Mouse (Mus musculus): Measurements from ENCODE around the gene Pgm1. TPM values are rescaled to one million over a fixed set of nuclear protein-coding genes. Genes with fewer than 3 reads are reported as not detected.

Gene Pgm1
- polyA plus RNA-seq, 1 experiment from 2014 or later, result 44.9 TPM

- H3K27me3 ChIP-seq, result no peaks in the 10 kb centered on the region
- H3K36me3 ChIP-seq, result no peaks in the 10 kb centered on the region
- H3K9me3 ChIP-seq, result no peaks in the 10 kb centered on the region
- no peak for ATAC-seq (ENCODE audit: insufficient number of reproducible peaks, insufficient read depth, low FRiP score, low TSS enrichment, low read depth)
- H3K4me2 ChIP-seq, result no peak overlapping the region
- no peak overlapping the region for H3K9ac ChIP-seq (replicated peaks)
- no peak overlapping the region for H3K27ac ChIP-seq
- 83% methylated on average over 7 of the region's 7 CpGs for WGBS
- no peak overlapping the region for H3K4me3 ChIP-seq (replicated peaks)
- 0 out of 2 replicates have a peak, but pooled peaks cover 6% of the 10 kb centered on the region for H3K4me1 ChIP-seq (replicated peaks)
Observed at GRCm38 (mm10) chr4:99958084-99958815, 29.0 kb downstream of the Pgm1 start.

- Histone ChIP-seq H3K27ac (no peak overlapping the region), H3K36me3 (peaks cover 8% of the 10 kb centered on the region; the same call in 1 of the 2 replicates), H3K27me3 (no peaks in the 10 kb centered on the region), H3K9ac (replicated peaks) (no peak overlapping the region), H3K4me3 (replicated peaks) (no peak overlapping the region), H3K4me1 (replicated peaks) (0 out of 2 replicates have a peak, but pooled peaks cover 6% of the 10 kb centered on the region), H3K4me2 (no peak overlapping the region), H3K9me3 (no peaks in the 10 kb centered on the region)
- 70% methylated on average over 3 of the region's 3 CpGs for WGBS
- ATAC-seq (ENCODE audit: insufficient number of reproducible peaks, insufficient read depth, low FRiP score, low TSS enrichment, low read depth), result no peak
Observed at GRCm38 (mm10) chr4:99959308-99959707, 30.1 kb downstream of the Pgm1 start.

- no peak overlapping the region for H3K9ac ChIP-seq (replicated peaks)
- H3K9me3 ChIP-seq, result no peaks in the 10 kb centered on the region
- WGBS, result 32% methylated on average over 6 of the region's 6 CpGs
- 0 out of 2 replicates have a peak, but pooled peaks have one; percentile 59 for ATAC-seq (ENCODE audit: insufficient number of reproducible peaks, insufficient read depth, low FRiP score, low TSS enrichment, low read depth)
- no peaks in the 10 kb centered on the region for H3K27me3 ChIP-seq
- H3K4me2 ChIP-seq, result peak overlapping the region; percentile 19; the same call in 1 of the 2 replicates
- H3K36me3 ChIP-seq, result peaks cover 18% of the 10 kb centered on the region; the same call in 1 of the 2 replicates
- H3K4me1 ChIP-seq (replicated peaks), result peaks cover 32% of the 10 kb centered on the region
- no peak overlapping the region for H3K27ac ChIP-seq
- H3K4me3 ChIP-seq (replicated peaks), result no peak overlapping the region
Observed at GRCm38 (mm10) chr4:99966555-99966954, 37.3 kb downstream of the Pgm1 start.

GRCm38 (mm10) chr4:99969328-99969727 is 40.1 kb downstream of the Pgm1 start:
- ATAC-seq (ENCODE audit: insufficient number of reproducible peaks, insufficient read depth, low FRiP score, low TSS enrichment, low read depth), result no peak
- WGBS, result 22% methylated on average over 5 of the region's 5 CpGs

GRCm38 (mm10) chr4:99970097-99970496 is 40.9 kb downstream of the Pgm1 start:
- Histone ChIP-seq H3K36me3 (peaks cover 6% of the 10 kb centered on the region; the same call in 1 of the 2 replicates), H3K9ac (replicated peaks) (no peak overlapping the region), H3K27me3 (no peaks in the 10 kb centered on the region), H3K4me1 (replicated peaks) (peaks cover 32% of the 10 kb centered on the region), H3K4me3 (replicated peaks) (no peak overlapping the region), H3K4me2 (no peak overlapping the region), H3K27ac (no peak overlapping the region), H3K9me3 (no peaks in the 10 kb centered on the region)
- WGBS, result 65% methylated on average over 4 of the region's 4 CpGs
- no peak for ATAC-seq (ENCODE audit: insufficient number of reproducible peaks, insufficient read depth, low FRiP score, low TSS enrichment, low read depth)

More at GRCm38 (mm10) chr4:99969328-99969727, 40.1 kb downstream of the Pgm1 start:
- no peak overlapping the region for H3K4me2 ChIP-seq
- H3K27me3 ChIP-seq, result no peaks in the 10 kb centered on the region
- no peak overlapping the region for H3K27ac ChIP-seq
- H3K4me1 ChIP-seq (replicated peaks), result peaks cover 32% of the 10 kb centered on the region
- H3K36me3 ChIP-seq, result peaks cover 10% of the 10 kb centered on the region; the same call in 1 of the 2 replicates
- H3K9ac ChIP-seq (replicated peaks), result no peak overlapping the region
- H3K9me3 ChIP-seq, result no peaks in the 10 kb centered on the region
- no peak overlapping the region for H3K4me3 ChIP-seq (replicated peaks)

- no peaks in the 10 kb centered on the region for H3K9me3 ChIP-seq
- WGBS, result 85% methylated on average over 6 of the region's 6 CpGs
- no peaks in the 10 kb centered on the region for H3K36me3 ChIP-seq
- H3K9ac ChIP-seq (replicated peaks), result no peak overlapping the region
- H3K4me2 ChIP-seq, result no peak overlapping the region
- H3K27ac ChIP-seq, result no peak overlapping the region
- peaks cover 18% of the 10 kb centered on the region for H3K4me1 ChIP-seq (replicated peaks)
- H3K27me3 ChIP-seq, result no peaks in the 10 kb centered on the region
- no peak for ATAC-seq (ENCODE audit: insufficient number of reproducible peaks, insufficient read depth, low FRiP score, low TSS enrichment, low read depth)
- no peak overlapping the region for H3K4me3 ChIP-seq (replicated peaks)
Observed at GRCm38 (mm10) chr4:99972886-99973285, 43.7 kb downstream of the Pgm1 start.

DNA sequence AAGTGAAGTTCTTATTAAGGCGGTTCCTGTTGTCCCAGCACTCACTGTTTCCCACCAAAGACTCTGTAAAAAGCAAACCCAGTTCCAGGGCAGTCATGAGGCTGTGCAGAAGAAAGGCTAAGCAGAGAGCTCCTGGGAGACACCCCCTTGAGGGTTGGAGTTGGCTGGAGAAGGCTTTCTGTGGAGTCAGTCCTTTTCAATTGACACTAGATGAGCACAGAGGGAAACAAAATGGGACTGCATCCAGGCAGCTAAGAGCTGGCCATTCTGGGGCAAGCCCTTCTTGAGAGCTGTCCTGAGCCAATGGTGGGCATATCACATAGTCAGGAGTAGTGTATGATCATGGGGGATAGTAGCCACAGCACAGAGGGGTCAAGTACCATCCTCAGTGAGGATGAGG is 44.7 kb downstream of the Pgm1 start:
- Histone ChIP-seq H3K9ac (replicated peaks) (no peak overlapping the region), H3K9me3 (no peaks in the 10 kb centered on the region), H3K4me1 (replicated peaks) (peaks cover 13% of the 10 kb centered on the region), H3K4me2 (no peak overlapping the region), H3K36me3 (no peaks in the 10 kb centered on the region), H3K27me3 (no peaks in the 10 kb centered on the region), H3K27ac (no peak overlapping the region), H3K4me3 (replicated peaks) (no peak overlapping the region)
- WGBS, result 92% methylated on average over 1 of the region's 1 CpGs
- no peak for ATAC-seq (ENCODE audit: insufficient number of reproducible peaks, insufficient read depth, low FRiP score, low TSS enrichment, low read depth)

- no peak for ATAC-seq (ENCODE audit: insufficient number of reproducible peaks, insufficient read depth, low FRiP score, low TSS enrichment, low read depth)
- H3K27ac ChIP-seq, result no peak overlapping the region
- H3K9me3 ChIP-seq, result no peaks in the 10 kb centered on the region
- no peak overlapping the region for H3K4me2 ChIP-seq
- H3K4me3 ChIP-seq (replicated peaks), result no peak overlapping the region
- no peaks in the 10 kb centered on the region for H3K27me3 ChIP-seq
- no peak overlapping the region for H3K9ac ChIP-seq (replicated peaks)
- peaks cover 8% of the 10 kb centered on the region for H3K4me1 ChIP-seq (replicated peaks)
- no peaks in the 10 kb centered on the region for H3K36me3 ChIP-seq
- WGBS, result 74% methylated on average over 5 of the region's 5 CpGs
Observed at GRCm38 (mm10) chr4:99974375-99974774, 45.2 kb downstream of the Pgm1 start.

GRCm38 (mm10) chr4:99979326-99979725 is 50.1 kb downstream of the Pgm1 start:
- Histone ChIP-seq H3K36me3 (0 out of 2 replicates have a peak, but pooled peaks cover 5% of the 10 kb centered on the region), H3K9me3 (no peaks in the 10 kb centered on the region), H3K27me3 (no peaks in the 10 kb centered on the region), H3K4me1 (replicated peaks) (no peaks in the 10 kb centered on the region), H3K9ac (replicated peaks) (no peak overlapping the region), H3K4me2 (no peak overlapping the region), H3K27ac (no peak overlapping the region), H3K4me3 (replicated peaks) (no peak overlapping the region)
- ATAC-seq (ENCODE audit: insufficient number of reproducible peaks, insufficient read depth, low FRiP score, low TSS enrichment, low read depth), result no peak
- 92% methylated on average over 5 of the region's 5 CpGs for whole genome bisulfite sequencing

DNA sequence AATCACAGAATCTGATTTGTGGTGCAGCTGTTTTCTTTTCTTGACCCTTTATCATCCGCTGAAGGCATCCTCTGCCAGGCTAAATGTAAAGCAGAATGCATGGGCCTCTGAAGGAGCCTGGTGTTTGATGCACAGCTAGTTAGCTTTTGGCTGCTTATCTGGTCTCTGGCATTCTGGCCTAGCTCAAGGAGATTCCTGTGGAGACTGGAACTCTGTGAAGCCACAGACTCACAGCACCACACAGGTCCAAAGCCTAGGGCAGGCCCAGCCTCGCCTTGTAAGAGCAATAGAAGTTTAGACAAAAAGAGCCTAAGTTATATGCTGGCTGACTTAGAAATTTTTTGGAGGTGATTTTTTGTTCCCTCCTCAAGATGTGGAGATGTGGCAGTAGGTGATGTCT is 52.0 kb downstream of the Pgm1 start:
- Histone ChIP-seq H3K4me3 (replicated peaks) (no peak overlapping the region), H3K27ac (no peak overlapping the region), H3K4me1 (replicated peaks) (no peaks in the 10 kb centered on the region), H3K4me2 (no peak overlapping the region), H3K36me3 (0 out of 2 replicates have a peak, but pooled peaks cover 5% of the 10 kb centered on the region), H3K27me3 (no peaks in the 10 kb centered on the region), H3K9me3 (no peaks in the 10 kb centered on the region), H3K9ac (replicated peaks) (no peak overlapping the region)
- no peak for ATAC-seq (ENCODE audit: insufficient number of reproducible peaks, insufficient read depth, low FRiP score, low TSS enrichment, low read depth)
- WGBS, result 89% methylated on average over 2 of the region's 2 CpGs

- H3K4me2 ChIP-seq, result no peak overlapping the region
- no peaks in the 10 kb centered on the region for H3K9me3 ChIP-seq
- H3K4me1 ChIP-seq (replicated peaks), result no peaks in the 10 kb centered on the region
- peaks cover 8% of the 10 kb centered on the region; the same call in 1 of the 2 replicates for H3K36me3 ChIP-seq
- no peak for ATAC-seq (ENCODE audit: insufficient number of reproducible peaks, insufficient read depth, low FRiP score, low TSS enrichment, low read depth)
- 60% methylated on average over 13 of the region's 13 CpGs for WGBS
- no peaks in the 10 kb centered on the region for H3K27me3 ChIP-seq
- no peak overlapping the region for H3K27ac ChIP-seq
- H3K9ac ChIP-seq (replicated peaks), result no peak overlapping the region
- H3K4me3 ChIP-seq (replicated peaks), result no peak overlapping the region
Observed at GRCm38 (mm10) chr4:99983652-99984368, 54.6 kb downstream of the Pgm1 start.

All from limb, embryonic 12.5 days (tissue).